Mouse (Mus musculus) gastrocnemius, postnatal 10 days (tissue): ENCODE measurements at regions not wholly inside any gene's neighbourhood (a gene's known extent, or its start where the extent isn't known, plus 50 kb on each side); places are given as distances from the start of the nearest gene placed in this dataset.
A peak's percentile ranks its signal among the peaks of the same experiment; 100 is the strongest.

Experiments
- DNase-seq: peaks from one replicate; pipeline ENCODE4 v3.0.0; 2021; ENCODE audit warnings: mixed read lengths

GRCm38 (mm10) chr1:185519811-185520210 is 65.2 kb downstream of the Slc30a10 start:
- no peak for DNase-seq

GRCm38 (mm10) chr1:185524020-185524419 is 69.4 kb downstream of the Slc30a10 start:
- no peak for DNase-seq

- DNase-seq: no peak
Observed at GRCm38 (mm10) chr1:185533471-185533870, 78.8 kb downstream of the Slc30a10 start.

- DNase-seq: no peak
Observed at GRCm38 (mm10) chr1:185534129-185534528, 79.5 kb downstream of the Slc30a10 start.

- DNase-seq: no peak
Observed at GRCm38 (mm10) chr1:185535321-185535720, 80.7 kb downstream of the Slc30a10 start.

- no peak for DNase-seq
Observed at GRCm38 (mm10) chr1:185537236-185537635, 82.6 kb downstream of the Slc30a10 start.

GRCm38 (mm10) chr1:185539458-185539857 is 84.8 kb downstream of the Slc30a10 start:
- no peak for DNase-seq

- DNase-seq: no peak
Observed at GRCm38 (mm10) chr1:185546346-185546745, 91.7 kb downstream of the Slc30a10 start.

GRCm38 (mm10) chr1:185572761-185573530 is 118.3 kb downstream of the Slc30a10 start:
- no peak for DNase-seq

GRCm38 (mm10) chr1:185574978-185575377 is 120.3 kb downstream of the Slc30a10 start:
- DNase-seq: no peak

GRCm38 (mm10) chr1:185579824-185580223 is 125.2 kb downstream of the Slc30a10 start:
- DNase-seq: no peak

- no peak for DNase-seq
Observed at GRCm38 (mm10) chr1:185585191-185585870, 130.7 kb downstream of the Slc30a10 start.

- DNase-seq: peak; percentile 39
Observed at GRCm38 (mm10) chr1:185587671-185588347, 133.2 kb downstream of the Slc30a10 start.

GRCm38 (mm10) chr1:185588348-185588719 is 133.7 kb downstream of the Slc30a10 start:
- no peak for DNase-seq

GRCm38 (mm10) chr1:185596815-185597214 is 142.2 kb downstream of the Slc30a10 start:
- no peak for DNase-seq

GRCm38 (mm10) chr1:185598514-185598913 is 143.9 kb downstream of the Slc30a10 start:
- DNase-seq: no peak

GRCm38 (mm10) chr1:185601166-185601565 is 146.5 kb downstream of the Slc30a10 start:
- DNase-seq: no peak

GRCm38 (mm10) chr1:185605996-185606395 is 151.3 kb downstream of the Slc30a10 start:
- DNase-seq: no peak

GRCm38 (mm10) chr1:185607611-185608010 is 153.0 kb downstream of the Slc30a10 start:
- DNase-seq: no peak

GRCm38 (mm10) chr1:185608440-185608839 is 153.8 kb downstream of the Slc30a10 start:
- no peak for DNase-seq

GRCm38 (mm10) chr1:185610586-185610985 is 155.9 kb downstream of the Slc30a10 start:
- no peak for DNase-seq

- DNase-seq: no peak
Observed at GRCm38 (mm10) chr1:185615819-185616429, 161.3 kb downstream of the Slc30a10 start.

GRCm38 (mm10) chr1:185617691-185618090 is 163.0 kb downstream of the Slc30a10 start:
- no peak for DNase-seq
